Mouse (Mus musculus): ENCODE measurements around the gene Qpct.

DNA sequence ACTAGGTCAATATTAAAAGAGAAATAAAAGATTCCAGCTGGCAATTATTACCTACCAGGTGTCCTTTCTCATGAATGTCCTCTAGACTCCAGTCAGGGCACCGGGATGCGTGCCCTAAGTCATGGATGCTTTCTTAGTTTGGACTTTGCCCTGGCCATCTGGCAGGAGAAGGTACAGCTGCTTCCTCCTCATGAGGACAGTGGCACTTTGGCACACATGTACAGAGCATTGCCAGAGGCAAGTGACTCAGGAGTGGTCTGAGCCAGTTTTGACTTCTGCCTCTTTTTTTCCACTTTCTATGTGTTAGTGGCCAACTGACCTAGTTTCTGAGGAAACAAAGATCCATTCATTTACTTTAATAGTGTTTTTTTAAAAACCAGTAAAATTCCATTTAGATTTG, 84.7 kb downstream of the Qpct start:
- TF ChIP-seq CTCF (IDR thresholded peaks at IDR 0.05; ENCODE audit: extremely low read depth, insufficient read depth, insufficient read length, insufficient replicate concordance) (no peak), POLR2A (IDR thresholded peaks at IDR 0.05; ENCODE audit: low read depth, low read length) (no peak)

All from spleen, adult 2 months (tissue).